Mouse (Mus musculus) forebrain, embryonic 13.5 days (tissue): Measurements from ENCODE around the gene Cyp51. TPM values are rescaled to one million over a fixed set of nuclear protein-coding genes. Genes with fewer than 3 reads are reported as not detected.

Source experiments
- ATAC-seq: fragments of 200-750 bp; cut with Nextera tagmentation; 2 replicates; pipeline ENCODE4 v1.8.0; 2017
- H3K27ac ChIP-seq: fragments of 300-500 bp; sonication (generic); 2 replicates; pipeline ENCODE4 v1.5.1; 2015; ENCODE audit warnings: inconsistent platforms, mild to moderate bottlenecking, moderate library complexity
- H3K27me3 ChIP-seq: fragments of 300-500 bp; sonication (generic); 2 replicates; pipeline ENCODE4 v1.6.1; 2015; ENCODE audit warnings: mild to moderate bottlenecking, inconsistent platforms
- H3K36me3 ChIP-seq: fragments of 300-500 bp; sonication (generic); 2 replicates; pipeline ENCODE4 v1.6.1; 2015; ENCODE audit warnings: mild to moderate bottlenecking, inconsistent platforms; ENCODE audit not compliant: poor library complexity, severe bottlenecking
- H3K4me1 ChIP-seq: fragments of 300-500 bp; sonication (generic); 2 replicates; pipeline ENCODE4 v1.6.1; 2015; ENCODE audit warnings: inconsistent platforms
- H3K4me2 ChIP-seq: fragments of 300-500 bp; sonication (generic); 2 replicates; pipeline ENCODE4 v1.6.1; 2015; ENCODE audit warnings: inconsistent platforms, mild to moderate bottlenecking, moderate library complexity
- H3K4me3 ChIP-seq: fragments of 300-500 bp; sonication (generic); 2 replicates; pipeline ENCODE4 v1.5.1; 2015; ENCODE audit warnings: mild to moderate bottlenecking, inconsistent platforms
- H3K9ac ChIP-seq: fragments of 300-500 bp; sonication (generic); 2 replicates; pipeline ENCODE4 v1.6.1; 2015; ENCODE audit warnings: mild to moderate bottlenecking, inconsistent platforms
- H3K9me3 ChIP-seq: fragments of 300-500 bp; sonication (generic); replicated peaks from 2 replicates; pipeline ENCODE4 v1.6.1; 2016; ENCODE audit warnings: inconsistent platforms
- whole genome bisulfite sequencing: fragments of 180-500 bp; shearing (Covaris S2); methylation state at CpG from one replicate; pipeline ENCODE4 v1.1.7; 2015; 5-methylcytosine and 5-hydroxymethylcytosine counted together
- polyA plus RNA-seq: library from polyadenylated mRNA; unstranded; fragments of >200 nt; fragmentation: Nextera tagmentation; extraction: Ambion mirVana; gene quantifications from 2 replicates; pipeline ENCODE4 v1.2.1, GENCODE M21; 2015

Gene Cyp51
- polyA plus RNA-seq, 1 experiment from 2014 or later, result 115 TPM

- no peak overlapping the region for H3K4me3 ChIP-seq
- no peaks in the 10 kb centered on the region for H3K4me1 ChIP-seq
- WGBS, result 91% methylated on average over 2 of the region's 2 CpGs
- H3K36me3 ChIP-seq, result peaks cover 88% of the 10 kb centered on the region
- ATAC-seq, result no peak
- no peaks in the 10 kb centered on the region for H3K9me3 ChIP-seq
- no peak overlapping the region for H3K9ac ChIP-seq
- no peak overlapping the region for H3K4me2 ChIP-seq
- H3K27ac ChIP-seq, result no peak overlapping the region
- H3K27me3 ChIP-seq, result no peaks in the 10 kb centered on the region
These were observed 23.7 kb downstream of the Cyp51 start for GRCm38 (mm10) chr5:4080861-4081260.

GRCm38 (mm10) chr5:4079086-4079485, 25.5 kb downstream of the Cyp51 start:
- Histone ChIP-seq H3K4me3 (no peak overlapping the region), H3K9ac (no peak overlapping the region), H3K9me3 (no peaks in the 10 kb centered on the region), H3K4me1 (no peaks in the 10 kb centered on the region), H3K27ac (no peak overlapping the region), H3K4me2 (no peak overlapping the region), H3K36me3 (peaks cover 78% of the 10 kb centered on the region), H3K27me3 (no peaks in the 10 kb centered on the region)
- 85% methylated on average over 3 of the region's 3 CpGs for WGBS
- ATAC-seq, result peak; percentile 48; the same call in 1 of the 2 replicates

GRCm38 (mm10) chr5:4067203-4067602, 37.3 kb downstream of the Cyp51 start:
- no peak overlapping the region for H3K4me3 ChIP-seq
- H3K4me2 ChIP-seq, result no peak overlapping the region
- no peak overlapping the region for H3K27ac ChIP-seq
- H3K36me3 ChIP-seq, result peaks cover 95% of the 10 kb centered on the region
- no peaks in the 10 kb centered on the region for H3K27me3 ChIP-seq
- H3K4me1 ChIP-seq, result no peaks in the 10 kb centered on the region
- no peak for ATAC-seq
- no peak overlapping the region for H3K9ac ChIP-seq
- no peaks in the 10 kb centered on the region for H3K9me3 ChIP-seq
- WGBS, result 74% methylated on average over 3 of the region's 3 CpGs

GRCm38 (mm10) chr5:4066476-4067115, 38.0 kb downstream of the Cyp51 start:
- WGBS, result 96% methylated on average over 18 of the region's 18 CpGs

GRCm38 (mm10) chr5:4060313-4060712, 44.2 kb downstream of the Cyp51 start:
- 94% methylated on average over 8 of the region's 8 CpGs for WGBS
- no peak overlapping the region for H3K4me2 ChIP-seq
- no peak overlapping the region for H3K27ac ChIP-seq
- H3K4me3 ChIP-seq, result no peak overlapping the region
- H3K27me3 ChIP-seq, result no peaks in the 10 kb centered on the region
- H3K36me3 ChIP-seq, result peaks cover 88% of the 10 kb centered on the region
- H3K4me1 ChIP-seq, result no peaks in the 10 kb centered on the region
- no peaks in the 10 kb centered on the region for H3K9me3 ChIP-seq
- no peak overlapping the region for H3K9ac ChIP-seq
- ATAC-seq, result no peak

More at GRCm38 (mm10) chr5:4066476-4067115, 38.0 kb downstream of the Cyp51 start:
- H3K4me3 ChIP-seq, result no peak overlapping the region
- H3K27ac ChIP-seq, result no peak overlapping the region
- peak; percentile 21; the same call in 1 of the 2 replicates for ATAC-seq
- H3K9ac ChIP-seq, result no peak overlapping the region
- H3K9me3 ChIP-seq, result no peaks in the 10 kb centered on the region
- no peaks in the 10 kb centered on the region for H3K4me1 ChIP-seq
- peaks cover 95% of the 10 kb centered on the region for H3K36me3 ChIP-seq
- no peaks in the 10 kb centered on the region for H3K27me3 ChIP-seq
- no peak overlapping the region for H3K4me2 ChIP-seq

GRCm38 (mm10) chr5:4040922-4041321, 63.6 kb downstream of the Cyp51 start:
- H3K27me3 ChIP-seq, result no peaks in the 10 kb centered on the region
- H3K4me1 ChIP-seq, result no peaks in the 10 kb centered on the region
- no peak overlapping the region for H3K9ac ChIP-seq
- WGBS, result 96% methylated on average over 2 of the region's 2 CpGs
- H3K4me2 ChIP-seq, result no peak overlapping the region
- H3K27ac ChIP-seq, result no peak overlapping the region
- H3K36me3 ChIP-seq, result peaks cover 84% of the 10 kb centered on the region
- ATAC-seq, result no peak
- H3K9me3 ChIP-seq, result no peaks in the 10 kb centered on the region
- no peak overlapping the region for H3K4me3 ChIP-seq

- no peak overlapping the region for H3K4me3 ChIP-seq
- H3K4me1 ChIP-seq, result no peaks in the 10 kb centered on the region
- no peak overlapping the region for H3K4me2 ChIP-seq
- H3K9ac ChIP-seq, result no peak overlapping the region
- peaks cover 85% of the 10 kb centered on the region for H3K36me3 ChIP-seq
- 89% methylated on average over 6 of the region's 6 CpGs for WGBS
- no peaks in the 10 kb centered on the region for H3K9me3 ChIP-seq
- H3K27ac ChIP-seq, result no peak overlapping the region
- ATAC-seq, result no peak
- no peaks in the 10 kb centered on the region for H3K27me3 ChIP-seq
These were observed 64.2 kb downstream of the Cyp51 start for GRCm38 (mm10) chr5:4040372-4040771.

GRCm38 (mm10) chr5:4039351-4039750, 65.2 kb downstream of the Cyp51 start:
- Histone ChIP-seq H3K4me3 (no peak overlapping the region), H3K9ac (no peak overlapping the region), H3K27ac (no peak overlapping the region), H3K9me3 (no peaks in the 10 kb centered on the region), H3K27me3 (no peaks in the 10 kb centered on the region), H3K36me3 (peaks cover 86% of the 10 kb centered on the region), H3K4me2 (no peak overlapping the region), H3K4me1 (no peaks in the 10 kb centered on the region)
- no peak for ATAC-seq
- WGBS, result 91% methylated on average over 8 of the region's 8 CpGs

- no peaks in the 10 kb centered on the region for H3K27me3 ChIP-seq
- no peak overlapping the region for H3K4me2 ChIP-seq
- H3K27ac ChIP-seq, result no peak overlapping the region
- no peaks in the 10 kb centered on the region for H3K9me3 ChIP-seq
- H3K4me3 ChIP-seq, result no peak overlapping the region
- H3K4me1 ChIP-seq, result no peaks in the 10 kb centered on the region
- no peak for ATAC-seq
- H3K36me3 ChIP-seq, result peaks cover 78% of the 10 kb centered on the region
- 94% methylated on average over 9 of the region's 9 CpGs for WGBS
- H3K9ac ChIP-seq, result no peak overlapping the region
These were observed 67.9 kb downstream of the Cyp51 start for GRCm38 (mm10) chr5:4036686-4037085.

- 89% methylated on average over 4 of the region's 4 CpGs for WGBS
These were observed 72.7 kb downstream of the Cyp51 start for GRCm38 (mm10) chr5:4031846-4032245.

More at GRCm38 (mm10) chr5:4031846-4032245, 72.7 kb downstream of the Cyp51 start:
- Histone ChIP-seq H3K27me3 (no peaks in the 10 kb centered on the region), H3K9me3 (no peaks in the 10 kb centered on the region), H3K27ac (no peak overlapping the region), H3K4me2 (no peak overlapping the region), H3K36me3 (peaks cover 70% of the 10 kb centered on the region), H3K9ac (no peak overlapping the region), H3K4me1 (no peaks in the 10 kb centered on the region), H3K4me3 (no peak overlapping the region)
- ATAC-seq, result no peak

Other genes with a start within 250 kb of the Cyp51 start
- 8.0 and 10.5 TPM in 2 replicates for gene Mterf1a, start 210.8 kb downstream of the Cyp51 start, polyA plus RNA-seq
- gene Akap9, start 176.7 kb downstream of the Cyp51 start, polyA plus RNA-seq, result 348 and 369 TPM in 2 replicates
- 3.6 and 5.3 TPM in 2 replicates for gene Mterf1b, start 87.6 kb upstream of the Cyp51 start, polyA plus RNA-seq